Mouse (Mus musculus): ENCODE measurements around the gene Apof. TPM values are rescaled to one million over a fixed set of nuclear protein-coding genes. Genes with fewer than 3 reads are reported as not detected.

Gene Apof
- not detected in 2 replicates for polyA plus RNA-seq (2015; fragmentation: Nextera tagmentation; extraction: Ambion mirVana)

GRCm38 (mm10) chr10:128268371-128268770 is at the start of gene Apof:
Apof (plus strand) TSS chr10:128268671.
- Histone ChIP-seq H3K27ac (replicated peaks) (no peak within 1 kb of the TSS), H3K27me3 (no peaks in the 10 kb centered on the region), H3K4me2 (no peak within 1 kb of the TSS), H3K4me3 (no peak within 1 kb of the TSS), H3K4me1 (replicated peaks) (peaks cover 11% of the 10 kb centered on the region; the same call in 1 of the 2 replicates), H3K9me3 (no peaks in the 10 kb centered on the region), H3K9ac (no peak within 1 kb of the TSS), H3K36me3 (no peaks in the 10 kb centered on the region)
- 87% methylated on average over 6 of the region's 6 CpGs for WGBS
- ATAC-seq (ENCODE audit: low read depth): no peak

GRCm38 (mm10) chr10:128221533-128222286 is 46.8 kb upstream of the Apof start:
- Histone ChIP-seq H3K4me1 (replicated peaks) (no peaks in the 10 kb centered on the region), H3K27ac (replicated peaks) (no peak overlapping the region), H3K4me3 (no peak overlapping the region), H3K27me3 (no peaks in the 10 kb centered on the region), H3K36me3 (no peaks in the 10 kb centered on the region), H3K9me3 (no peaks in the 10 kb centered on the region), H3K9ac (no peak overlapping the region), H3K4me2 (no peak overlapping the region)
- WGBS: 62% methylated on average over 16 of the region's 16 CpGs
- ATAC-seq (ENCODE audit: low read depth): no peak

- H3K4me2 ChIP-seq: no peak overlapping the region
- no peaks in the 10 kb centered on the region for H3K9me3 ChIP-seq
- no peaks in the 10 kb centered on the region for H3K4me1 ChIP-seq (replicated peaks)
- H3K36me3 ChIP-seq: no peaks in the 10 kb centered on the region
- no peak overlapping the region for H3K27ac ChIP-seq (replicated peaks)
- no peak for ATAC-seq (ENCODE audit: low read depth)
- H3K4me3 ChIP-seq: no peak overlapping the region
- 62% methylated on average over 5 of the region's 5 CpGs for WGBS
- no peak overlapping the region for H3K9ac ChIP-seq
- no peaks in the 10 kb centered on the region for H3K27me3 ChIP-seq
These were observed 43.4 kb upstream of the Apof start for GRCm38 (mm10) chr10:128225064-128225463.

GRCm38 (mm10) chr10:128225538-128225937 is 42.9 kb upstream of the Apof start, which contains the start of gene Mip:
Mip (plus strand) TSS chr10:128225838.
- ATAC-seq (ENCODE audit: low read depth): no peak
- Histone ChIP-seq H3K36me3 (no peaks in the 10 kb centered on the region), H3K4me3 (no peak within 1 kb of the TSS), H3K27ac (replicated peaks) (no peak within 1 kb of the TSS), H3K4me1 (replicated peaks) (no peaks in the 10 kb centered on the region), H3K27me3 (no peaks in the 10 kb centered on the region), H3K9me3 (no peaks in the 10 kb centered on the region), H3K4me2 (no peak within 1 kb of the TSS), H3K9ac (no peak within 1 kb of the TSS)
- 53% methylated on average over 4 of the region's 4 CpGs for WGBS

GRCm38 (mm10) chr10:128227592-128227991 is 40.9 kb upstream of the Apof start:
- Histone ChIP-seq H3K4me3 (no peak overlapping the region), H3K27me3 (no peaks in the 10 kb centered on the region), H3K27ac (replicated peaks) (no peak overlapping the region), H3K9me3 (no peaks in the 10 kb centered on the region), H3K9ac (no peak overlapping the region), H3K4me2 (no peak overlapping the region), H3K36me3 (no peaks in the 10 kb centered on the region), H3K4me1 (replicated peaks) (peaks cover 6% of the 10 kb centered on the region; the same call in 1 of the 2 replicates)
- 83% methylated on average over 9 of the region's 9 CpGs for WGBS
- no peak for ATAC-seq (ENCODE audit: low read depth)

- Histone ChIP-seq H3K27me3 (no peaks in the 10 kb centered on the region), H3K4me1 (replicated peaks) (peaks cover 9% of the 10 kb centered on the region), H3K9ac (no peak overlapping the region), H3K27ac (replicated peaks) (no peak overlapping the region), H3K4me3 (no peak overlapping the region), H3K4me2 (no peak overlapping the region), H3K9me3 (no peaks in the 10 kb centered on the region), H3K36me3 (no peaks in the 10 kb centered on the region)
- ATAC-seq (ENCODE audit: low read depth): no peak
- WGBS: 92% methylated on average over 8 of the region's 8 CpGs
These were observed 40.5 kb upstream of the Apof start for GRCm38 (mm10) chr10:128228009-128228408.

- Histone ChIP-seq H3K36me3 (no peaks in the 10 kb centered on the region), H3K4me2 (no peak overlapping the region)
- no peak for ATAC-seq (ENCODE audit: low read depth)
These were observed 37.9 kb upstream of the Apof start for GRCm38 (mm10) chr10:128230582-128230981.

GRCm38 (mm10) chr10:128231146-128231545 is 37.3 kb upstream of the Apof start:
- H3K9ac ChIP-seq: peak overlapping the region; percentile 82; the same call in 1 of the 2 replicates
- WGBS: 16% methylated on average over 5 of the region's 5 CpGs
- peaks cover 10% of the 10 kb centered on the region for H3K4me1 ChIP-seq (replicated peaks)
- no peaks in the 10 kb centered on the region for H3K27me3 ChIP-seq
- no peaks in the 10 kb centered on the region for H3K9me3 ChIP-seq
- peak overlapping the region; percentile 75 for H3K4me3 ChIP-seq
- ATAC-seq (ENCODE audit: low read depth): no peak
- 0 out of 2 replicates have a peak overlapping the region, but pooled peaks have one; percentile 93 for H3K27ac ChIP-seq (replicated peaks)
- no peaks in the 10 kb centered on the region for H3K36me3 ChIP-seq
- peak overlapping the region; percentile 69 for H3K4me2 ChIP-seq

More at GRCm38 (mm10) chr10:128230582-128230981, 37.9 kb upstream of the Apof start:
- H3K4me3 ChIP-seq: no peak overlapping the region
- H3K27me3 ChIP-seq: no peaks in the 10 kb centered on the region
- H3K27ac ChIP-seq (replicated peaks): no peak overlapping the region
- peaks cover 10% of the 10 kb centered on the region for H3K4me1 ChIP-seq (replicated peaks)
- no peaks in the 10 kb centered on the region for H3K9me3 ChIP-seq
- 79% methylated on average over 12 of the region's 12 CpGs for WGBS
- peak overlapping the region; percentile 82; the same call in 1 of the 2 replicates for H3K9ac ChIP-seq

- Histone ChIP-seq H3K4me3 (peak within 1 kb of the TSS; percentile 75), H3K9ac (peak within 1 kb of the TSS; percentile 82), H3K27me3 (no peaks in the 10 kb centered on the region), H3K4me1 (replicated peaks) (peaks cover 10% of the 10 kb centered on the region), H3K4me2 (peak within 1 kb of the TSS; percentile 69), H3K9me3 (no peaks in the 10 kb centered on the region), H3K36me3 (no peaks in the 10 kb centered on the region), H3K27ac (replicated peaks) (peak within 1 kb of the TSS; percentile 93)
- under 1% methylated on average over 55 of the region's 58 CpGs for WGBS
- peak; percentile 93 for ATAC-seq (ENCODE audit: low read depth)
These were observed 36.6 kb upstream of the Apof start, which contains the start of gene Timeless for GRCm38 (mm10) chr10:128231697-128232419. Timeless (plus strand) TSS chr10:128232065.

- H3K36me3 ChIP-seq: no peaks in the 10 kb centered on the region
- peak overlapping the region; percentile 93 for H3K27ac ChIP-seq (replicated peaks)
- peak overlapping the region; percentile 69 for H3K4me2 ChIP-seq
- WGBS: under 1% methylated on average over 14 of the region's 14 CpGs
- H3K4me3 ChIP-seq: peak overlapping the region; percentile 75
- peaks cover 10% of the 10 kb centered on the region for H3K4me1 ChIP-seq (replicated peaks)
- peak overlapping the region; percentile 82 for H3K9ac ChIP-seq
- H3K9me3 ChIP-seq: no peaks in the 10 kb centered on the region
- no peaks in the 10 kb centered on the region for H3K27me3 ChIP-seq
- ATAC-seq (ENCODE audit: low read depth): peak; percentile 75
These were observed 36.0 kb upstream of the Apof start for GRCm38 (mm10) chr10:128232420-128232985.

- Histone ChIP-seq H3K9me3 (no peaks in the 10 kb centered on the region), H3K9ac (no peak overlapping the region), H3K27ac (replicated peaks) (no peak overlapping the region), H3K27me3 (no peaks in the 10 kb centered on the region), H3K4me2 (no peak overlapping the region), H3K4me1 (replicated peaks) (peaks cover 6% of the 10 kb centered on the region), H3K36me3 (peaks cover 17% of the 10 kb centered on the region), H3K4me3 (no peak overlapping the region)
- ATAC-seq (ENCODE audit: low read depth): no peak
- 81% methylated on average over 4 of the region's 4 CpGs for WGBS
These were observed 32.1 kb upstream of the Apof start for GRCm38 (mm10) chr10:128236321-128236720.

All from neural tube, embryonic 13.5 days (tissue).